Mouse (Mus musculus) lung, adult 10 weeks (tissue): Measurements from ENCODE around the gene 0610040J01Rik. TPM values are rescaled to one million over a fixed set of nuclear protein-coding genes. Genes with fewer than 3 reads are reported as not detected.

Experiments used
- polyA plus RNA-seq: library from polyadenylated mRNA; stranded (reverse); fragments of 350-450 nt; fragmentation: Illumina TruSeq; extraction: RNeasy Lipid Tissue Mini Kit (QIAGEN cat#74804); gene quantifications from one replicate; pipeline ENCODE4 v1.2.3, GENCODE M21; 2014; ENCODE audit warnings: low read depth, low replicate concordance; ENCODE audit not compliant: insufficient read depth

Gene 0610040J01Rik
- 11.9 TPM for polyA plus RNA-seq

GRCm38 (mm10) chr5:63811819-63812508 lies at the start of gene 0610040J01Rik:
Gene 0610040J01Rik, plus strand, starts transcription at chr5:63812363.

Other genes with a start within 250 kb of the 0610040J01Rik start
- gene Nwd2, start 163.3 kb upstream of the 0610040J01Rik start, polyA plus RNA-seq = 0.39 TPM
- gene Rell1, start 156.5 kb downstream of the 0610040J01Rik start, polyA plus RNA-seq = 17.4 TPM